Mouse (Mus musculus): ENCODE data around the gene Olfr625-ps1. TPM values are rescaled to one million over a fixed set of nuclear protein-coding genes. Genes with fewer than 3 reads are reported as not detected.
"Not testable (repeated sequence)": the region's sequence is repeated elsewhere in the genome, so short reads cannot be mapped to it uniquely, and the experiment has no call there.

The Olfr625-ps1 gene
- not detected in 2 replicates for polyA plus RNA-seq (2014; fragmentation: Nextera tagmentation; extraction: Ambion mirVana)

DNA sequence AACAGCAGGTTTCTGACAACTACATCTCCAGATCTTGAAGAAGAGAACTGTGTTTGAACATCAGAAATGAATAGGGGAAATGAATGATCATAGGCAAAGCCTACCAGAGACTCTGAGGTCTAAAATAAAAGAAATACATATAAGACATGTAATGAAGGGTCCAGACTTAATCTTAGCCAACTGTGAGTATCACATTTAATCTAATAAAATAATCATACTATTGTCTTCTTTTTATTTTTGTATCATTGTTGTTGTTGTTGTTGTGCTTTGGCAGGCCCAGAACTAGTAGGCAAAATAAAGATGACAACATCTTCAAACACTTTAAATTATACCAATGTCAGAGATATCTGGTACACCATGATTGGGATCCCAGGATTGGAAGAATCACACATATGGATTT, at the start of gene Olfr625-ps1:
Gene Olfr625-ps1 (plus strand): TSS at position 301 of the 400 bp plus-strand sequence.
- Histone ChIP-seq H3K4me2 (replicated peaks) (no peak within 1 kb of the TSS), H3K4me1 (replicated peaks; ENCODE audit: control insufficient read depth, insufficient read depth, low read length) (no peaks in the 10 kb centered on the region), H3K9ac (no peak within 1 kb of the TSS), H3K4me3 (replicated peaks; ENCODE audit: low read length) (no peak within 1 kb of the TSS), H3K27ac (no peak within 1 kb of the TSS), H3K36me3 (replicated peaks; ENCODE audit: control insufficient read depth, insufficient read depth) (no peaks in the 10 kb centered on the region), H3K9me3 (ENCODE audit: control insufficient read depth, low read length) (no peaks in the 10 kb centered on the region), H3K27me3 (ENCODE audit: control insufficient read depth, insufficient read depth, low read length) (no peaks in the 10 kb centered on the region)
- DNase-seq (ENCODE audit: low spot score) (no peak), ATAC-seq (ENCODE audit: low FRiP score) (no peak)

DNA sequence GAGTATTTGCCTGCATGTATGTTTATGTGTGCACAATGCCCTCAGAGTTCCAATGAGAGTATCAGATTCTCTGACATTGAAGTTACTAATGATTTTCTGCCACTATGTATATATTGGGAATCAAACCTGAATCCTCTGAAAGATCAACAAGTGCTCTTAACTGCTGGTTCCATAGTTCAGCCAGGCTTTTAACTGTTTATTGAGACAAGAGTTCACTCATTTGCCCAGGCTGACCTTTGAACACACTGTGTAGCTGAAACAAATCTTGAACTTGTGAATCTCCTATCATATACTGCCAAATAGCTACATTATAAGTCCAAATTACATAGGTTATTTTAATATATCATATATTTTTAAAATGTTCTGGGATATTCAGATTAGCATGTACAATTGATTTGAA, 45.7 kb upstream of the Olfr625-ps1 start:
- Histone ChIP-seq H3K9me3 (ENCODE audit: control insufficient read depth, low read length) (no peaks in the 10 kb centered on the region), H3K4me2 (replicated peaks) (no peak overlapping the region), H3K4me1 (replicated peaks; ENCODE audit: control insufficient read depth, insufficient read depth, low read length) (no peaks in the 10 kb centered on the region), H3K27me3 (ENCODE audit: control insufficient read depth, insufficient read depth, low read length) (no peaks in the 10 kb centered on the region), H3K27ac (no peak overlapping the region), H3K9ac (no peak overlapping the region), H3K4me3 (replicated peaks; ENCODE audit: low read length) (no peak overlapping the region), H3K36me3 (replicated peaks; ENCODE audit: control insufficient read depth, insufficient read depth) (no peaks in the 10 kb centered on the region)
- no peak for ATAC-seq (ENCODE audit: low FRiP score)
- DNase-seq (ENCODE audit: low spot score), result no peak

DNA sequence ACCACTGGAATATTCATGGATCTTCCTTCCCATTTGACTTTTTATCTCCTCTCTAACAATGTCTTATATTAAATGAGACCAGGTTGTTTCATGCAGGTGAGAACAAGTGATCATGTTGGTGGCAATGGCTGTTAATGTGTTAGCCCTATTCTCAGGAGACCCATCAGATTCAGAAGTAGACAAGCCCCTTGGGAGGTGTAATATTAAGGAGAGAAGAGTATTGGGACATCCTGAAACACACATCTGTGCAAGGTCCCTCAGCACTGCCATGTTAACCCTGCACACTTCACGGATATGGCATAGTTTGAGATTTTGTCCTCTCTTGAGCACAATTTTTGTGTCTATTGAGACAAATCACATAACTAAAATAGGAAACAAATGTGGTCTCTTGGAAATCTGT, 39.9 kb upstream of the Olfr625-ps1 start, which contains the start of gene Olfr622:
Gene Olfr622 (minus strand): TSS at position 101 of the 400 bp plus-strand sequence.
- Histone ChIP-seq H3K9me3 (ENCODE audit: control insufficient read depth, low read length) (no peaks in the 10 kb centered on the region), H3K27ac (no peak within 1 kb of the TSS), H3K4me3 (replicated peaks; ENCODE audit: low read length) (no peak within 1 kb of the TSS), H3K4me1 (replicated peaks; ENCODE audit: control insufficient read depth, insufficient read depth, low read length) (no peaks in the 10 kb centered on the region), H3K4me2 (replicated peaks) (no peak within 1 kb of the TSS), H3K27me3 (ENCODE audit: control insufficient read depth, insufficient read depth, low read length) (no peaks in the 10 kb centered on the region), H3K36me3 (replicated peaks; ENCODE audit: control insufficient read depth, insufficient read depth) (no peaks in the 10 kb centered on the region), H3K9ac (no peak within 1 kb of the TSS)
- no peak for ATAC-seq (ENCODE audit: low FRiP score)
- DNase-seq (ENCODE audit: low spot score), result no peak
- WGBS, result 95% methylated on average over 1 of the region's 1 CpGs

DNA sequence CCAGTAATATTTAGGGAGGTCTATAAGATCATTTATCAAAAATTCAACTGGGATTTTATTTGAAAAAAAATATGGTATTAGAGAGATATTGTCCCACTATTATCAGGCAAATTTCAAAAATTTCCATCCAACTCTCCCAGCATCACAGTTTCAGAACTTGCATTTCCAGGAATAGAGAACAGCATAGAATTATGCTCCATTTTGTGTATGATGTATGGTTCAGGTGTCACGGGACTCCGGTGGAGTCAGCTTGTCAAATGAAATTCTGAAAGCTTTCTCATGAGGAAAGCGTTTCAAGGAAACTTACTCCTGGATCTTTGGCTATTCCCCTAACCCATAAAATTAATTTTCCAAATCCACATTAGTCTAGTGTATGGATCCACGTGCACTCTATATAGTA, 38.5 kb upstream of the Olfr625-ps1 start:
- Histone ChIP-seq H3K4me2 (replicated peaks) (no peak overlapping the region), H3K9me3 (ENCODE audit: control insufficient read depth, low read length) (no peaks in the 10 kb centered on the region), H3K27ac (no peak overlapping the region), H3K4me1 (replicated peaks; ENCODE audit: control insufficient read depth, insufficient read depth, low read length) (no peaks in the 10 kb centered on the region), H3K27me3 (ENCODE audit: control insufficient read depth, insufficient read depth, low read length) (no peaks in the 10 kb centered on the region), H3K36me3 (replicated peaks; ENCODE audit: control insufficient read depth, insufficient read depth) (no peaks in the 10 kb centered on the region), H3K9ac (no peak overlapping the region), H3K4me3 (replicated peaks; ENCODE audit: low read length) (no peak overlapping the region)
- 88% methylated on average over 4 of the region's 4 CpGs for whole genome bisulfite sequencing
- ATAC-seq (ENCODE audit: low FRiP score) (no peak), DNase-seq (ENCODE audit: low spot score) (no peak)

DNA sequence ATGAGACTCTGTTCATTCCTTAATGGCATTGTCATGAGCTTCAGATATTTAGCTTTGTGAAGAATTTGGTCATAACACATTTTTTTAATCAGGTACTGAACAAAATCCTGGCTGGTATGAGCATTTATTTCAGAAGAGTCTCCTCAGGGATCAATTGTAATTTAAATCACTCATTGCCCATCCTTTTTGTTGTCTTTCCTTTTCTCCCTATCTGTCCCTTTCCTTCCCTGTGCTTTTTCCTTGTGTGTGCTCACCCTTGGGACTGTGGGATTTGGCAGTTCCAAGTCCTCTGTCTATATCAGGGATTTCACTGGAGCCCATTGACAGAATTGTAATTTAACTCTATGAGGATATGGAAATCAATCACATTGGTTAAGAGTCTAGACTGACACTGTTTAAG, 18.9 kb upstream of the Olfr625-ps1 start, which contains the start of gene Olfr623:
Gene Olfr623 (minus strand): TSS at position 101 of the 400 bp plus-strand sequence.
- no peaks in the 10 kb centered on the region for H3K9me3 ChIP-seq (ENCODE audit: control insufficient read depth, low read length)
- no peak within 1 kb of the TSS for H3K4me2 ChIP-seq (replicated peaks)
- H3K27ac ChIP-seq, result no peak within 1 kb of the TSS
- no peak within 1 kb of the TSS for H3K9ac ChIP-seq
- ATAC-seq (ENCODE audit: low FRiP score), result no peak
- H3K4me3 ChIP-seq (replicated peaks; ENCODE audit: low read length), result no peak within 1 kb of the TSS
- DNase-seq (ENCODE audit: low spot score), result no peak
- H3K27me3 ChIP-seq (ENCODE audit: control insufficient read depth, insufficient read depth, low read length), result no peaks in the 10 kb centered on the region
- H3K4me1 ChIP-seq (replicated peaks; ENCODE audit: control insufficient read depth, insufficient read depth, low read length), result no peaks in the 10 kb centered on the region
- no peaks in the 10 kb centered on the region for H3K36me3 ChIP-seq (replicated peaks; ENCODE audit: control insufficient read depth, insufficient read depth)

DNA sequence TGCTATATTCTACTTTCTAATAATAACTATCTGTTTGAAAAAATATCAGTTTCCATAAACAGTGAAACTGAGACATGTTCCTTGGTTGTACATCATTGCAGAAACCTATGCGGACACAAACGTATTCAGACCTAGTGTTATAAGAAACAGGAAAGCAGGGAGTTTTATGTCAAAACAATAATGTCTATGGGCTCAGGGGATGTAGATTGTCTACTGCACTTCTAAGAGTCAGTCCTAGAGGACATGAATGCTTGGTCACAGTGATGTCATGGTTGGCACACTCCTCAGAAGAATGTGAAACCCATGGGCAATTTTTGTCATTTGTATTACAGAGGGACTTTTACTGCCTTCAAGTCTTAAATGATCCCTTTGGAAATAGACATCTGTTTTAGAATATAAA, 11.4 kb upstream of the Olfr625-ps1 start, which contains the start of gene Olfr624:
Gene Olfr624 (minus strand): TSS at position 101 of the 400 bp plus-strand sequence.
- ATAC-seq (ENCODE audit: low FRiP score) (no peak), DNase-seq (ENCODE audit: low spot score) (no peak)
- Histone ChIP-seq H3K36me3 (replicated peaks; ENCODE audit: control insufficient read depth, insufficient read depth) (no peaks in the 10 kb centered on the region), H3K4me2 (replicated peaks) (no peak within 1 kb of the TSS), H3K4me3 (replicated peaks; ENCODE audit: low read length) (no peak within 1 kb of the TSS), H3K27ac (no peak within 1 kb of the TSS), H3K9me3 (ENCODE audit: control insufficient read depth, low read length) (no peaks in the 10 kb centered on the region), H3K4me1 (replicated peaks; ENCODE audit: control insufficient read depth, insufficient read depth, low read length) (no peaks in the 10 kb centered on the region), H3K9ac (no peak within 1 kb of the TSS), H3K27me3 (ENCODE audit: control insufficient read depth, insufficient read depth, low read length) (no peaks in the 10 kb centered on the region)
- 94% methylated on average over 2 of the region's 2 CpGs for WGBS

DNA sequence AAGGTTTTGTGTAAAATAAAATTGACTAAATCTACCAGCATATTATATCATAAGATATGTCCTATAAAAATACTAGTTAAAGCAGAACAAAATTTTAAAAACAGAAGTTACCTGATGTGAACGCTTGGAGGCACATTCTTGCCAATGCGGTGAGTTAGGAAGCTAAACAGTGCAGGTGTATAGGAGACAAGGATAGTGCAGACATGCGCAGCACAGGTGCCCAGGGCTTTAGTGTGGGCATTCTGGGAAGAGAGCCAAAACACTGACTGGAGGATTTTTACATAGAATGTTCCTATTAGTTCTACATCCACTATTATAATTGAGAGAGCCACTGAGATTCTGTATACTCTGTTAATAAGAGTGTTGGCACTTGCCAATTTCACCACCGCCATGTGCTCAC, 16.9 kb downstream of the Olfr625-ps1 start:
- no peak overlapping the region for H3K4me2 ChIP-seq (replicated peaks)
- no peaks in the 10 kb centered on the region for H3K27me3 ChIP-seq (ENCODE audit: control insufficient read depth, insufficient read depth, low read length)
- WGBS, result 85% methylated on average over 4 of the region's 4 CpGs
- H3K9me3 ChIP-seq (ENCODE audit: control insufficient read depth, low read length), result no peaks in the 10 kb centered on the region
- H3K4me1 ChIP-seq (replicated peaks; ENCODE audit: control insufficient read depth, insufficient read depth, low read length), result no peaks in the 10 kb centered on the region
- no peak for ATAC-seq (ENCODE audit: low FRiP score)
- no peak overlapping the region for H3K9ac ChIP-seq
- no peak for DNase-seq (ENCODE audit: low spot score)
- no peaks in the 10 kb centered on the region for H3K36me3 ChIP-seq (replicated peaks; ENCODE audit: control insufficient read depth, insufficient read depth)
- no peak overlapping the region for H3K4me3 ChIP-seq (replicated peaks; ENCODE audit: low read length)
- no peak overlapping the region for H3K27ac ChIP-seq

DNA sequence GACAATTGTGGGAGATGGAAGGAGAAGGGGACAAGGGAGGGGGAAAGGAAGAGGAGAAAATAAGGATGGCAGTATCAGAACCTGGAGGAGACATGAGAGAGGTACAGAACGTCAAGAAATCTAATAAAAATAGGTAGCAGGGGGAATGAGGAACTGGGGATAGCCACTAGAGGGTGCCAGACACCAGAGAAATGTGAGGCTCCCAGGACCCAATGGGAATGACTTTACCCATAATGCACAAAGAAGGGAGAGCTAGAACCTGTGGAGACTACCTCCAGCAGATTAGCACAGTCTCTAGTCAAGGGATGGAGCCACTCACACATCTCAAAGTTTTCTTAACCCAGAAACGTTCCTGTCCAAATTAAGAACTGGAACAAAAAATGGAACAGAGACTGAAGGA, 29.5 kb downstream of the Olfr625-ps1 start:
- Histone ChIP-seq H3K9ac (no peak overlapping the region), H3K27me3 (ENCODE audit: control insufficient read depth, insufficient read depth, low read length) (no peaks in the 10 kb centered on the region), H3K4me3 (replicated peaks; ENCODE audit: low read length) (no peak overlapping the region), H3K36me3 (replicated peaks; ENCODE audit: control insufficient read depth, insufficient read depth) (no peaks in the 10 kb centered on the region), H3K9me3 (ENCODE audit: control insufficient read depth, low read length) (no peaks in the 10 kb centered on the region), H3K4me2 (replicated peaks) (no peak overlapping the region), H3K27ac (no peak overlapping the region), H3K4me1 (replicated peaks; ENCODE audit: control insufficient read depth, insufficient read depth, low read length) (no peaks in the 10 kb centered on the region)
- ATAC-seq (ENCODE audit: low FRiP score) (no peak), DNase-seq (ENCODE audit: low spot score) (no peak)
- 40% methylated on average over 2 of the region's 2 CpGs for WGBS

DNA sequence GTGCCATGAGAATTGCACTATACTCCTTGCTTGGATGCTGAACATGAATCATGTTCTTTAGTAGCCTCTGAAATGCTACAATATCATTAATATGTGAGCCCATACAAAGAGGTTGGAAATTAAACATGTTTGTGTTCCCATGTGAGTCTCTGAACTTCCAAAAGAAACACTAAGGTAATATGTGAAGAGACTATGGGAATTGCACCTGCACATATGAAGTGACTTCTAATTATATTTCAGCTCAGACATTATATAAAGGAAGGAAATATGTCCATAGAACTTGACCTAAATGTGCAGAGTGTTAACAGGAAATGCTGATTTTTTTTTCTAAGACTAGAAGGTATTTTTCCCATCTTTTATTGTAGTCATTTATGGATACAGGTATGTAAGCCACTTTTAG, 31.9 kb downstream of the Olfr625-ps1 start, which contains the start of gene Olfr243:
Gene Olfr243 (plus strand): TSS at position 301 of the 400 bp plus-strand sequence.
- H3K27me3 ChIP-seq (ENCODE audit: control insufficient read depth, insufficient read depth, low read length), result no peaks in the 10 kb centered on the region
- ATAC-seq (ENCODE audit: low FRiP score) (no peak), DNase-seq (ENCODE audit: low spot score) (no peak)
- no peaks in the 10 kb centered on the region for H3K36me3 ChIP-seq (replicated peaks; ENCODE audit: control insufficient read depth, insufficient read depth)
- H3K27ac ChIP-seq, result no peak within 1 kb of the TSS
- H3K4me3 ChIP-seq (replicated peaks; ENCODE audit: low read length), result no peak within 1 kb of the TSS
- H3K4me2 ChIP-seq (replicated peaks), result no peak within 1 kb of the TSS
- no peaks in the 10 kb centered on the region for H3K9me3 ChIP-seq (ENCODE audit: control insufficient read depth, low read length)
- no peak within 1 kb of the TSS for H3K9ac ChIP-seq
- H3K4me1 ChIP-seq (replicated peaks; ENCODE audit: control insufficient read depth, insufficient read depth, low read length), result no peaks in the 10 kb centered on the region

DNA sequence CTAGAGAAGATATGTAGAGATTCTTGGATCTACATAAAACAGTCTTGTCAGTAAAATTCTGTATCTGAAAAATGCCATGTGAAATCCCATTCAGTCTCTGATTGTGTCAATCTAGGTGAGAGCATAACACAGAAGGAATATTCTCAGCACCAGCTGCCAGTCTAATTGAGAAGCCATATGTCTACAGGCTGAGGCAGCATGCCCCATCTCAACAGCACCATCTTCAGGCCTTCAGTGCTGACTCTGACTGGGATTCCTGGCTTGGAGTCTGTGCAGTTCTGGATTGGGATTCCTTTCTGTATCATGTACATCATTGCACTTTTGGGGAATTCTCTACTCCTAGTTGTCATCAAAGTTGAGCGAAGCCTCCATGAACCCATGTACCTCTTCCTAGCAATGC, 33.9 kb downstream of the Olfr625-ps1 start:
- not testable (repeated sequence) for H3K27ac ChIP-seq; H3K36me3 ChIP-seq (replicated peaks; ENCODE audit: control insufficient read depth, insufficient read depth); H3K27me3 ChIP-seq (ENCODE audit: control insufficient read depth, insufficient read depth, low read length); ATAC-seq (ENCODE audit: low FRiP score); H3K4me1 ChIP-seq (replicated peaks; ENCODE audit: control insufficient read depth, insufficient read depth, low read length); H3K4me2 ChIP-seq (replicated peaks); DNase-seq (ENCODE audit: low spot score); H3K4me3 ChIP-seq (replicated peaks; ENCODE audit: low read length); H3K9ac ChIP-seq; H3K9me3 ChIP-seq (ENCODE audit: control insufficient read depth, low read length)
- WGBS, result 100% methylated on average over 1 of the region's 1 CpGs

Measured in hindbrain, embryonic 14.5 days (tissue).